Mouse (Mus musculus) bone marrow, adult 2 months (tissue): ENCODE measurements around the gene Cphx1.
"Not testable (repeated sequence)": the region's sequence is repeated elsewhere in the genome, so short reads cannot be mapped to it uniquely, and the experiment has no call there.

Source experiments
- CTCF ChIP-seq: fragments of 200-500 bp; IDR thresholded peaks from 2 replicates; pipeline ENCODE4 v1.5.1; 2011; ENCODE audit warnings: low read length, control low read depth; ENCODE audit not compliant: control insufficient read depth, insufficient read depth
- POLR2A ChIP-seq: fragments of 200-500 bp; IDR thresholded peaks from 2 replicates; pipeline ENCODE4 v1.6.1; 2011; ENCODE audit warnings: low read depth, mild to moderate bottlenecking, control low read depth, low read length, borderline replicate concordance; ENCODE audit not compliant: control insufficient read depth

DNA sequence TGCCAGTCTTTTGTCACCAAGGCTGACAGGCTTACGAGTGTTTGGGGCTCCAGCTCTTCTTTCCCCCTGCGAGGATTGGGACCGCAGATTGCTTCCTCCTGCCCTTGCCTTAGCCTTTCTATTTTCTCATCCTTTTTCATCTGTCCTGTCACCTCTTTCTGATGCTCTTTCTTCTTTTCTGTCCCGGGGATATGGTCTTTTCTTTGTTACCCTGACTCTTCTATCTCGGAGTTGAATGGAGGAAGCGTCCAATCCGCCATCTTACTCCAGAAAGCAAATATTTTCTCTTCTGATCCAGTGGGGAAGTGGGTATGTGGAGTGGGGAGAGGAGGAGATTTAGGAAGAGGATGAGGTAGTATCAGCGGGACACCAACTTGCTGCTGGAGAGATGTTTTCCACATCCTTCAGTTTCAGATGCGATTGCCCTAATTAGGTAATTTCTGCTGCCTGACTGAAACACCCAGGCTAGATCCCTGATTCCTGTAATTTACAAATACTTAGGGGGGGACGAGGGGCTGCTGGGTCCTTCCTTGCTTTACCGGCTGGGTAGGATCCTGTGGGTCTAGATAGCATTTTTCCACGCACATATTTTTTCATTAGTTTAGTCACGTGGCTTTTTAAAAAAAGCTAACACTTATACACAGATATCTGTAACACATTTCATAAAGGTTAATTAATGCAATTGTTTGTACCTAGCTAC lies 41.3 kb downstream of the Cphx1 start:
- TF ChIP-seq CTCF, POLR2A: not testable (repeated sequence)
